Mouse (Mus musculus) midbrain, postnatal 0 days (tissue): ENCODE measurements around the gene Smad6. TPM values are rescaled to one million over a fixed set of nuclear protein-coding genes. Genes with fewer than 3 reads are reported as not detected.

Experiments
- ATAC-seq: fragments of 200-750 bp; cut with Nextera tagmentation; 2 replicates; pipeline ENCODE4 v1.8.0; 2017; ENCODE audit warnings: moderate number of reproducible peaks, mild to moderate bottlenecking, moderate TSS enrichment, moderate library complexity; ENCODE audit not compliant: low FRiP score
- DNase-seq: peaks from one replicate; pipeline ENCODE4 v3.0.0-alpha.2; 2015; ENCODE audit warnings: low spot score
- H3K27ac ChIP-seq: fragments of 300-500 bp; sonication (generic); 2 replicates; pipeline ENCODE4 v1.5.1; 2014; ENCODE audit warnings: low read depth, mild to moderate bottlenecking, low read length, mixed read lengths
- H3K27me3 ChIP-seq: fragments of 300-500 bp; sonication (generic); 2 replicates; pipeline ENCODE4 v1.6.1; 2014; ENCODE audit warnings: low read length, control low read depth, mixed read lengths; ENCODE audit not compliant: insufficient read depth
- H3K36me3 ChIP-seq: fragments of 300-500 bp; sonication (generic); 2 replicates; pipeline ENCODE4 v1.6.1; 2014; ENCODE audit warnings: low read length, control low read depth, mixed read lengths; ENCODE audit not compliant: insufficient read depth
- H3K4me1 ChIP-seq: fragments of 300-500 bp; sonication (generic); 2 replicates; pipeline ENCODE4 v1.6.1; 2014; ENCODE audit warnings: mild to moderate bottlenecking, control low read depth, antibody characterized with exemption, low read length, mixed read lengths; ENCODE audit not compliant: insufficient read depth
- H3K4me2 ChIP-seq: fragments of 300-500 bp; sonication (generic); 2 replicates; pipeline ENCODE4 v1.6.1; 2014; ENCODE audit warnings: low read depth, mild to moderate bottlenecking, low read length, mixed read lengths; ENCODE audit not compliant: poor library complexity, severe bottlenecking
- H3K4me3 ChIP-seq: fragments of 300-500 bp; sonication (generic); 2 replicates; pipeline ENCODE4 v1.5.1; 2014; ENCODE audit warnings: low read depth, mild to moderate bottlenecking, low read length, moderate library complexity
- H3K9ac ChIP-seq: fragments of 300-500 bp; sonication (generic); replicated peaks from 2 replicates; pipeline ENCODE4 v1.6.1; 2014; ENCODE audit warnings: mild to moderate bottlenecking, low read length, moderate library complexity, mixed read lengths; ENCODE audit not compliant: poor library complexity, severe bottlenecking
- H3K9me3 ChIP-seq: fragments of 300-500 bp; sonication (generic); 2 replicates; pipeline ENCODE4 v1.6.1; 2016; ENCODE audit warnings: low read length, control low read depth
- CTCF ChIP-seq: IDR thresholded peaks from 2 replicates; pipeline ENCODE4 v1.5.1; 2016; ENCODE audit warnings: antibody characterized with exemption, mild to moderate bottlenecking
- WGBS: fragments of 180-500 bp; shearing (Covaris S2); extraction: QIAGEN DNeasy Blood & Tissue Kit; methylation state at CpG from one replicate; pipeline ENCODE4 v1.1.7; 2014; 5-methylcytosine and 5-hydroxymethylcytosine counted together
- polyA plus RNA-seq: library from polyadenylated mRNA; unstranded; fragments of >200 nt; fragmentation: Nextera tagmentation; extraction: Ambion mirVana; gene quantifications from 2 replicates; pipeline ENCODE4 v1.2.1, GENCODE M21; 2015
- total RNA-seq: library from RNA; depleted of rRNA; stranded (reverse); fragments of >200 nt; gene quantifications from 2 replicates; pipeline ENCODE4 v1.2.3, GENCODE M21; 2014; rRNA removed

The Smad6 gene
- total RNA-seq (10.4 and 12.7 TPM in 2 replicates), polyA plus RNA-seq (0.97 and 1.2 TPM in 2 replicates)

DNA sequence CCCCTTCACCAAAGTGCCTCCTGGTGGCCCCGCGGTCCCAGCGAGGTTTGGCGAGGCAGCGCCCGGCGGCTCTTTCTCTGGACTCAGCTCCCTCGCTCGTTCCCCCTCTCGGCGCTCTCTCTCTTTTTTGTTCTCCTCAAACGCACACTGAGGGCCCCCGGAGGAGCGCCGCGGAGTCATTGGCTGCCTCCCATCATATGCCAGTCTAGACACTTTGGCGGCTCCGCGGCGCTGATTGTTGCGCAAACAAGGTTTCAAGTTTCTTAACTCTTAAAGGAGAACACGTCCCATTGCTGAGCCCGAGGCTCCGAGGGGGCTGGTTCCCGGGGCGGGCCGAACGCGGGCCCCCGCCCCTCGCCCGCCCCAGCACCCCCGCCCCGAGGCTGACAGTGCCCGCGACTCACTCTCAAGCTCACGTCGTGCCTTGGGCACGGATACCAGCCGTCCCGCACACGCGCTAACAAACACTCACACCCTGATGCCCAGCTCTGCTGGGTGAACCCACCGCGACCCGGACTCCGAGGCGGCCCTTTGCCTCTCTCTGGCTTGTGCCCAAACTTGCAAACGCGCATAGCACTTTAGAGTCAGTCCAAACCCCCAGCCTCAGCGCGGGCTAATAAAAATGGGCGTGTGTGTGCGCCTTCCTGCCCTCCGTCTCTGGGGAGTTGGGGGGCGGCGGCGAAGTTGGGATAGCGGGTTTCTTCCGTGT, at the start of gene Smad6:
Smad6 (minus strand) TSS at position 207 of the 709 bp plus-strand sequence.
- Histone ChIP-seq H3K36me3 (no peaks in the 10 kb centered on the region), H3K4me1 (peaks cover 8% of the 10 kb centered on the region; the same call in 1 of the 2 replicates), H3K9ac (peak within 1 kb of the TSS; percentile 60), H3K4me3 (peak within 1 kb of the TSS; percentile 48), H3K4me2 (peak within 1 kb of the TSS; percentile 83), H3K27me3 (peaks cover 43% of the 10 kb centered on the region), H3K9me3 (no peaks in the 10 kb centered on the region), H3K27ac (no peak within 1 kb of the TSS)
- 0 out of 2 replicates have a peak, but pooled peaks have one; percentile 7 for TF ChIP-seq CTCF
- DNase-seq (peak; percentile 88), ATAC-seq (peak; percentile 52; the same call in 1 of the 2 replicates)
- WGBS: 0% methylated on average over 54 of the region's 60 CpGs

DNA sequence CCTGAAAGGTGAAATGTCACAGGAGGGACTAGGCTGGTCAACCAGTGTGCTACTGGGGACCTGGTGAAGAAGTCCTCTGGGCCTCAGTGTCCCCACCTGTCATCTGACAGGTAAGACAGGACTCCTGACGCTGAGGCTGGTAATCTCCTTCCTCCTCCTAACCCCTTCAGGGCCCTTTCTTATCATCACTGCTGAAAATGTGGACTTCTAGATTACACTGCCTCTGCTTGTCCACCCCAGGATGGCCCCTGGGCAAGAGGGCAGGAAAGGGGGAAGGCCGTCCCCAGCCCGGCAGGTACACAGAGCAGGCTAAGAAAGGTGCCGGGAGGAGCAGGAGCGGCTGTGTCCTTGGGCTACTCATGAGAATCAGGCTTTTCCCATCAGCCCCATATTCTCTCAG, 48.8 kb upstream of the Smad6 start:
- Histone ChIP-seq H3K9me3 (no peaks in the 10 kb centered on the region), H3K27me3 (no peaks in the 10 kb centered on the region), H3K36me3 (no peaks in the 10 kb centered on the region), H3K4me1 (no peaks in the 10 kb centered on the region), H3K4me2 (no peak overlapping the region), H3K9ac (no peak overlapping the region), H3K27ac (no peak overlapping the region), H3K4me3 (no peak overlapping the region)
- DNase-seq: no peak
- TF ChIP-seq CTCF: no peak
- WGBS: 93% methylated on average over 5 of the region's 5 CpGs
- ATAC-seq: no peak

DNA sequence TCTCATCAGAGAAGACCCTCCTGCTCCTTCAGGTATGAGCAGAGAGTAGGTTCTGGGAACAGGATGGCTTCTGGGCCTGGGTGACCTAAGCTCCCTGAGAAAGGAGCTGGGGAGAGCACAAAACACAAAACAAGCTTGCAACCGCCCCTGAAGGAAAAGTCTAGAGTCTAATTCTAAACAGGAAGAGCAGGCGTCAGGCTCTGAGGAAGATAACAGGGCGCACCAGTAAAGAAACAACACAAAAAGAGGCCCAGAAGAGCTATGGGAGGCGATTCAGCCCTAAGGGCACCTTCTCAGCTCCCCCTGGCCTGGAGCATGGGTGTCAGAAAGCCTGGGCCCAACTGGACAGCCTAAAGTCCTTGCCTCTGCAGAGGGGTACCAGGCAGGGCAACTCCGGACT, 47.3 kb upstream of the Smad6 start:
- no peaks in the 10 kb centered on the region for H3K4me1 ChIP-seq
- WGBS: 82% methylated on average over 5 of the region's 5 CpGs

DNA sequence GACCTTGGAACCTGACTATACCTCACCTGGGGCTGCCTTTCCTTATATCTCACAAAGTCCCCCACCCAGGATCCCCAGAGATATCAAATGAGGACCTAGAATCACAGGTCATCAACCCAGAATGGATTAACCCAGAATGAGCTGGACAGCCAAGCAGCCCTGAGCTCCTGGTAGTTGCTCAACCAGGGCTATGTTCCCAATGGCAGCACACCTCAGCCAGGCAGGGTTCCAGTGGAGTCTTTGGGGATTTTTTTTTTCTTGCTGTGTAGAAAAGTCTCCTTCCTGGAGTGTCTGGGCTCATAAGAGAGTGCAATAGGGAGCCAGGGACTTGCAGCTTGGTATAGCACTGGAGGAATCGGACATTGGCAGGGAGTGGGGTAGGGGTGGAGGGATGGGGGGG, 46.7 kb upstream of the Smad6 start:
- WGBS: no CpG with 5 or more reads among the region's 1 CpGs
- TF ChIP-seq CTCF: no peak
- ATAC-seq (no peak), DNase-seq (no peak)
- H3K4me3 ChIP-seq: no peak overlapping the region
- H3K27me3 ChIP-seq: no peaks in the 10 kb centered on the region
- H3K9ac ChIP-seq: no peak overlapping the region
- H3K27ac ChIP-seq: no peak overlapping the region
- no peaks in the 10 kb centered on the region for H3K9me3 ChIP-seq
- no peaks in the 10 kb centered on the region for H3K36me3 ChIP-seq
- H3K4me2 ChIP-seq: no peak overlapping the region
- H3K4me1 ChIP-seq: no peaks in the 10 kb centered on the region

More for the DNA sequence above, 47.3 kb upstream of the Smad6 start:
- Histone ChIP-seq H3K36me3 (no peaks in the 10 kb centered on the region), H3K4me2 (no peak overlapping the region), H3K4me3 (no peak overlapping the region), H3K9ac (no peak overlapping the region), H3K27me3 (no peaks in the 10 kb centered on the region), H3K27ac (no peak overlapping the region), H3K9me3 (no peaks in the 10 kb centered on the region)
- ATAC-seq (no peak), DNase-seq (no peak)
- TF ChIP-seq CTCF: no peak

DNA sequence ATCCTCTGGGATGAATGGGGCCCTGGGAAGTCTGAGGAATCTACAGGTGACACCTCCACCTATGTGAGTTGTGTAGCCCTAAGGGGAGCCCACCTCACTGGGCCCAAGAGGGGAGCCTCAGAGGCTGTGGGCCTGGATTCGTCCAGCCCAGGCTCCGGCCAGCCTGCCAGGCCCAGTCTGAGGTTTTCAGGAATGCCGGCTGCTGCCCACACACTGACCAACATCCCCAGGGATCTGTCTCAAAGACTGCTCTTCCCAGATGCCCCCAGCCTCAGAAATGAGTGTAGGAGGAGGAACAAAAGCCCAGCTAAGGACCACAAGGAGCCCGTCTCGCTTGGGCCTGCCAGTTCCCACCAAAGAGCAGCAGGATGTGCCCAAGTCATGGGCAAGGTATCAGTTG, 45.9 kb upstream of the Smad6 start:
- Histone ChIP-seq H3K4me2 (no peak overlapping the region), H3K36me3 (no peaks in the 10 kb centered on the region), H3K27me3 (no peaks in the 10 kb centered on the region), H3K27ac (no peak overlapping the region), H3K9ac (no peak overlapping the region), H3K4me3 (no peak overlapping the region), H3K4me1 (no peaks in the 10 kb centered on the region), H3K9me3 (no peaks in the 10 kb centered on the region)
- 89% methylated on average over 5 of the region's 5 CpGs for WGBS
- TF ChIP-seq CTCF: no peak
- no peak for DNase-seq
- ATAC-seq: no peak

DNA sequence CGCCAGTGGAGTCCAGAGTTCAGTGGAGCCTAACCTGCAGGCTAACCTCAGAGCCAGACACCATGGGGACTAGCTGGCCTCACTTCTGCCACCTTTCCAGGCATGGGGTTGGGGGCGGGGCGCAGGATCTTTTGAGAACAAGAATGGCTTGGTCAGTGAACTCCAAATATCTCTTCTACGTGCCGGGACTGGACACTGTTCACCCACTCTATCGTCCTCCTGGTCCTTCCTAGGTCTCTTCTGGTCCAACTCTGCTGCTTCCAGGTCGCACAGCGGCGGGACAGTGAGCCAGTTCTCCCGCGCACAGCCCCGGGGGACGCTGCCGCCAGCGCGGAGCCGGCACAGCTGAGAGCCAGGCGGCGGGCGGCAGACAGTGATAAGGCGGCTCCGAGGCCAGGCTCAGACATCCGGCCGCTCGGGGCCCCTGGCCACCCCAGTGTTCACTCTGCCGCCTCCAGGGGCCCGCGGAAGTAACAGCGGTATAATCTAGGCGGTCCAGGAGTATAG, 38.2 kb upstream of the Smad6 start:
- H3K36me3 ChIP-seq: no peaks in the 10 kb centered on the region
- H3K4me2 ChIP-seq: peak overlapping the region; percentile 37
- H3K9me3 ChIP-seq: no peaks in the 10 kb centered on the region
- peaks cover 16% of the 10 kb centered on the region; the same call in 1 of the 2 replicates for H3K27me3 ChIP-seq
- DNase-seq (no peak), ATAC-seq (no peak)
- H3K4me1 ChIP-seq: peaks cover 12% of the 10 kb centered on the region; the same call in 1 of the 2 replicates
- H3K27ac ChIP-seq: no peak overlapping the region
- H3K4me3 ChIP-seq: no peak overlapping the region
- TF ChIP-seq CTCF: no peak
- H3K9ac ChIP-seq: 0 out of 2 replicates have a peak overlapping the region, but pooled peaks have one; percentile 5
- WGBS: 9% methylated on average over 30 of the region's 30 CpGs
